Mouse (Mus musculus): Measurements from ENCODE around the gene Pnkp. TPM values are rescaled to one million over a fixed set of nuclear protein-coding genes. Genes with fewer than 3 reads are reported as not detected.
A peak's percentile ranks its signal among the peaks of the same experiment; 100 is the strongest.

Pnkp gene
- polyA plus RNA-seq, 1 experiment from 2014 or later: 26.5 TPM

DNA sequence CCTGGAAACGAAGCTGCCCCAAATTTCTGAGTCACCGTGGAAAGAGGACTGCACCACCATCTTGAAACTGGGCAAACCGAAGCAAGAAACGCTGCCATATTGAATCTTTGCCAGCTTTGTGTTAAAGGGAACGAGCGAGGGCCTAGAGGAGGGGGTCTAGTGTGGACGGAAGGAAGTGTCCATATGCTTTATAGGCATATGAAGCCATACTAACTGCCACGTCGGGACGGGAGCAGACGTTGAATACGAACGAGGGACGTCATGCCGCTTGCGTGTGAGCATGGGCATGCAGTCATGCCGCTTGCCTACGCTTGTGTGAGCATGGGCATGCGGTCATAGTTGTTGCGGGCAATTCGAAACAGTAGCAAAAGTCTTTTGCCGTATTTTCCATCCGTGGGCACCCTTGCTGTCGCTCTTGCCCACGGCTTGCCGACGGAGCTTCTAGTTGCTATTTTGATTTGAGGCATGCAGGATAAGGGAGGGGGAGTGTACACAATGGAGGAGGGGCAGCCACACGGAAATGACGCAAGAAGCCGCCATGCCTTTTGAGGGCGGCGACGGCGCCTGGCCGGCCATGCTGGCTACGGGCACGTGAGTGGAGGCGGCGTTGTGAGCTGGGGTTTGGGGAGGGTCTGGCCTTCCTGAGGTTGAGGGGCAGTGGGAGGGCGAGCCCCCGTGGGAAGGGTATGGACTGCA is 7.4 kb upstream of the Pnkp start:
- H3K4me3 ChIP-seq (replicated peaks; ENCODE audit: low read length): peak overlapping the region; percentile 74
- H3K9me3 ChIP-seq (ENCODE audit: control insufficient read depth, low read length): no peaks in the 10 kb centered on the region
- no peaks in the 10 kb centered on the region for H3K27me3 ChIP-seq (ENCODE audit: control insufficient read depth, insufficient read depth, low read length)
- WGBS: under 1% methylated on average over 41 of the region's 41 CpGs
- peaks cover 32% of the 10 kb centered on the region for H3K36me3 ChIP-seq (replicated peaks; ENCODE audit: control insufficient read depth, insufficient read depth)
- DNase-seq (ENCODE audit: low spot score) (peak; percentile 92), ATAC-seq (ENCODE audit: low FRiP score) (peak; percentile 73)
- H3K27ac ChIP-seq: peak overlapping the region; percentile 98
- H3K9ac ChIP-seq: peak overlapping the region; percentile 87
- H3K4me2 ChIP-seq (replicated peaks): peak overlapping the region; percentile 85
- H3K4me1 ChIP-seq (replicated peaks; ENCODE audit: control insufficient read depth, insufficient read depth, low read length): peaks cover 32% of the 10 kb centered on the region

DNA sequence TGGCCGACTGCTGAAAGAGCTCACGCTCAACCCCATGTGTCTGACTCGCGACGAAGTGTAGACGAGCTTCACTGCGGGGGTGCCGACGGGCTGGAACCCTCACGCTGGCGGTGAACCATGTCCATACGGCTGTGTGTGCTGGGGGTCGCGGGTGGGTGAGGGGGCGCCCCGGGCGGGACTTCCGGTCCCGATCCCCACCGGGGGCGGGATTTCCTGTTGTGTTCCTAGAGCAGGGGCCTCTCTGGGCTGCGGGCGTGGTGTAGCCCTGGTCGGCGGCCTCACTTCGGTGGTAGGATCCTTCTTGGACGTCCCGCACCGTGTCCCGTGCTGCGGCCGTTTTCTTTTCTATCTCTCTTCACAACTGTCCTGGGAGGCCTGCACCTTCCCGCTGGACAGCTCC is 6.8 kb upstream of the Pnkp start:
- H3K4me2 ChIP-seq (replicated peaks): peak overlapping the region; percentile 85

DNA sequence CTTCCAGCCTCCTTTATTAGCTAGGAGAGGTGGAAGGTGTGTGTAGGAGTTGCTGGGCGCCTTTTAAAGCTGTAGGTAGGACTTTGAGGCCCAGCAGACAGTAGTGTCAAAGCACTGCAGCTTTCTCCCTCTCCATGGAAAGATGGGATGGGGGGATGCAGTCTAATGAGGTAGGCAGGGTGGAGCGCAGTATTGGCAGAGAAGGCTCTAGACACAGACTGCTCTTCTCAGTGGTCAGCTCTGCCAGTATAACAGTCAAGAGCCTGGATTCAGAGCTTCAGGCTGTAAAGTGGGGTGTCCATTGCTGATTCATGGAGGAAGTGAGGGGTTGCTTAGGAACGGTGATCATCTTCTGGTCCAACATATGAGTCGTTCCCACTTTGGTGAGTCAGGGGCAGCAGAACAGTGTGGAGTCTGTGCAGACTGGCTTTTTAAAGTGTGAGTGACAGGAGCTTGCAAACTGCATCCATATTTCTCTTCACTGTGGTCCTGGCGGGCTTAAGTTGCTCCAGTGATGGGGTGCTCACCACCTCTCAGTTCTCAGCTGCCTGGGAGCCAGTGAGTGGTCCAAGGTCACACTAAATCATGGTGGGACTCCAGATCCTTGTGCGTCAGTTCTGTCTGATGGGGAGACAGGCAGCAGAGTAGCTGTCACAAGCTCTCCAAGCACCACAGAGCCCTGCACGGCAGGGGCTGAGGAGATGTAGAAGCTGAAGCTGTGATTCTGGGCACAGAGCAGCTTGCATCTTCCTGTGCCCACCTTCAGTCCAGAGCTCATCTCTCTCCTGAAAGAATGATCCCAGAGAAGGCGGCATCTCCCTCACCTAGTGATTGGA is 5.9 kb upstream of the Pnkp start:
- Histone ChIP-seq H3K4me3 (replicated peaks; ENCODE audit: low read length) (peak overlapping the region; percentile 74), H3K4me1 (replicated peaks; ENCODE audit: control insufficient read depth, insufficient read depth, low read length) (peaks cover 35% of the 10 kb centered on the region), H3K4me2 (replicated peaks) (peak overlapping the region; percentile 85), H3K36me3 (replicated peaks; ENCODE audit: control insufficient read depth, insufficient read depth) (peaks cover 20% of the 10 kb centered on the region), H3K27me3 (ENCODE audit: control insufficient read depth, insufficient read depth, low read length) (no peaks in the 10 kb centered on the region), H3K9me3 (ENCODE audit: control insufficient read depth, low read length) (no peaks in the 10 kb centered on the region), H3K27ac (peak overlapping the region; percentile 98; the same call in 1 of the 2 replicates), H3K9ac (peak overlapping the region; percentile 87)
- DNase-seq (ENCODE audit: low spot score) (no peak), ATAC-seq (ENCODE audit: low FRiP score) (no peak)
- 79% methylated on average over 8 of the region's 8 CpGs for WGBS

More for the DNA sequence above, 6.8 kb upstream of the Pnkp start:
- Histone ChIP-seq H3K27me3 (ENCODE audit: control insufficient read depth, insufficient read depth, low read length) (no peaks in the 10 kb centered on the region), H3K9ac (peak overlapping the region; percentile 87), H3K4me1 (replicated peaks; ENCODE audit: control insufficient read depth, insufficient read depth, low read length) (peaks cover 35% of the 10 kb centered on the region), H3K4me3 (replicated peaks; ENCODE audit: low read length) (peak overlapping the region; percentile 74), H3K9me3 (ENCODE audit: control insufficient read depth, low read length) (no peaks in the 10 kb centered on the region), H3K36me3 (replicated peaks; ENCODE audit: control insufficient read depth, insufficient read depth) (peaks cover 28% of the 10 kb centered on the region), H3K27ac (peak overlapping the region; percentile 98)
- DNase-seq (ENCODE audit: low spot score) (peak; percentile 72), ATAC-seq (ENCODE audit: low FRiP score) (peak; percentile 49)
- WGBS: under 1% methylated on average over 31 of the region's 33 CpGs

DNA sequence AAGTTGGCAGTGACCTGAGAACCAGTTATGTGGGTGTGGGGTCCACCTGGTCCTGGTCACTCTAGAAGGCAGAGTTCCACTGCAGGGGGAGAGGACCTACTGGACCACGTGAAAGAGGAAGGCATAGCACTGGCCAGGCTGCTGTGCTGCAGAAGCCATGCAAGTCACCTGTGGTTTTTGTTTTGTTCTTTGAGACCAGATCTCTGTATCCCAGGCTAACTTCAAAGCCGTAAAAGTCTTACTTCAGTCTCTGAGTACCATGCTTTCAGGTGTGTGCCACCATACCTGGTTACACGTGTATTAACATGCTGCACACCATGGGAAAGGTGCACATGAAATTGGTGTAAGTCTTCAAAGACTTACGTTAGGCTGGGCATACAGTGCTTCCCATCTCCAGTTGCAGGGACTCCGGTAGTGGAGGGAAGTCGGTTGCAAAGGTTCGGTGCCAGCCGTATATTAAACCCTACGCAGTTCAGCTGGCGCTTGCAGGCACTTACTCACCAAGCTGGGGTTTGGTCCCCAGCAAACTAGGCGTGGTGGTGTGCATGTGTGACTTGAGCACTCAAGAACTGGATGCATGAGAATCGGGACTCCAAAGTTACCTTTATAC is 5.2 kb upstream of the Pnkp start:
- peak overlapping the region; percentile 74; the same call in 1 of the 2 replicates for H3K4me3 ChIP-seq (replicated peaks; ENCODE audit: low read length)
- peak overlapping the region; percentile 85; the same call in 1 of the 2 replicates for H3K4me2 ChIP-seq (replicated peaks)
- H3K27ac ChIP-seq: no peak overlapping the region
- WGBS: 94% methylated on average over 12 of the region's 12 CpGs
- DNase-seq (ENCODE audit: low spot score) (no peak), ATAC-seq (ENCODE audit: low FRiP score) (no peak)
- peaks cover 13% of the 10 kb centered on the region for H3K36me3 ChIP-seq (replicated peaks; ENCODE audit: control insufficient read depth, insufficient read depth)
- H3K9ac ChIP-seq: 0 out of 2 replicates have a peak overlapping the region, but pooled peaks have one; percentile 87
- H3K4me1 ChIP-seq (replicated peaks; ENCODE audit: control insufficient read depth, insufficient read depth, low read length): peaks cover 40% of the 10 kb centered on the region
- no peaks in the 10 kb centered on the region for H3K27me3 ChIP-seq (ENCODE audit: control insufficient read depth, insufficient read depth, low read length)
- H3K9me3 ChIP-seq (ENCODE audit: control insufficient read depth, low read length): no peaks in the 10 kb centered on the region

DNA sequence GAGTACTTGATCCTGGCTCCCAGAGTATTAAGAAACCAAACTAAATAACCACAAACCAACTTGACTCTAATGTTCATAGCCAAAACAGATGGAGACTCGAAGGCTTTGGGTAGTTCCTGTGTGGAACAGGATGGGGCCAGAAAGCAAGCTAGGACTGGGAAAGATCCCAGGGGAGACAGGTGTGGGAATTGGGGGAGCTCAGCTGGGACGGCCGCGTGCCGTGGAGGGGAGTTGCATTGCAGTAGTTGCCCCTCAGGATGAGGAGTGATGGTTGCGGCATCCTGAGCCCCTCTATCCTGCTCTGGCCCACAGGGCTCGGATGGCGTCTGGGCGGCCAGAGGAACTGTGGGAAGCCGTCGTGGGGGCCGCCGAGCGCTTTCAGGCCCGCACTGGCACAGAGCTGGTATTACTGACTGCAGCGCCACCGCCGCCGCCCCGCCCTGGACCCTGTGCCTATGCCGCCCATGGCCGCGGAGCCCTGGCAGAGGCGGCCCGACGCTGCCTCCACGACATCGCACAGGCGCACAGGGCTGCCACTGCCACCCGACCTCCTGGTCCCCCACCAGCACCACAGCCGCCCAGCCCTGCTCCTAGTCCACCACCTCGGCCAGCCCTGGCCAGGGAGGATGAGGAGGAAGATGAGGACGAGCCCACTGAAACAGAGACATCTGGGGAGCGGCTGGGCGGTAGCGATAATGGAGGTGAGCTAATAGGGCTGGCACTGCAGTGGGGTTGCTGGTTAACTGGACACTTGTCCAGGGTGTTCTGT is 4.5 kb upstream of the Pnkp start:
- no peaks in the 10 kb centered on the region for H3K9me3 ChIP-seq (ENCODE audit: control insufficient read depth, low read length)
- H3K4me2 ChIP-seq (replicated peaks): no peak overlapping the region
- peaks cover 11% of the 10 kb centered on the region; the same call in 1 of the 2 replicates for H3K36me3 ChIP-seq (replicated peaks; ENCODE audit: control insufficient read depth, insufficient read depth)
- H3K9ac ChIP-seq: no peak overlapping the region
- no peak overlapping the region for H3K4me3 ChIP-seq (replicated peaks; ENCODE audit: low read length)
- H3K27ac ChIP-seq: no peak overlapping the region
- WGBS: 92% methylated on average over 36 of the region's 36 CpGs
- H3K27me3 ChIP-seq (ENCODE audit: control insufficient read depth, insufficient read depth, low read length): no peaks in the 10 kb centered on the region
- ATAC-seq (ENCODE audit: low FRiP score): no peak
- DNase-seq (ENCODE audit: low spot score): no peak
- H3K4me1 ChIP-seq (replicated peaks; ENCODE audit: control insufficient read depth, insufficient read depth, low read length): peaks cover 39% of the 10 kb centered on the region

DNA sequence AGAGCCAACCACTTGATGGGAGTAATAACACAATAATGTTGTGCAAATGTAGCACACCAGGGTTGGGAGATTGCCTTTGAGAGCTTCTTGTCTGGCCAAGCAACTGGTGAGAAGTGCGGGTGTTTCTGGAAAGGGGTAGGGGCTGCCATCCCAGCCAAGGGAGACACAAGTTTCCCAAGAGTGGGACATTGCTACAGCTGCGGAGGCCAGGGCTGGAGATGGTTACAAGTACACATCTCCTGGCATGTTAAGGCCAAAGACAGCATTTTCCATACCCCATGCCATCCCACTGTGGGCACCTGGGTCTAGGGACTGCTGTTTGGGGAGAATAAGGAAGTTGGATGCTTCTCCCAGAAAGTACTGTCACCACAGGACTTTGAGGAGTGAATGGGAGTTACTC is 3.9 kb upstream of the Pnkp start:
- Histone ChIP-seq H3K4me1 (replicated peaks; ENCODE audit: control insufficient read depth, insufficient read depth, low read length) (peaks cover 38% of the 10 kb centered on the region), H3K27me3 (ENCODE audit: control insufficient read depth, insufficient read depth, low read length) (no peaks in the 10 kb centered on the region), H3K4me2 (replicated peaks) (no peak overlapping the region), H3K36me3 (replicated peaks; ENCODE audit: control insufficient read depth, insufficient read depth) (peaks cover 11% of the 10 kb centered on the region; the same call in 1 of the 2 replicates), H3K9ac (no peak overlapping the region), H3K4me3 (replicated peaks; ENCODE audit: low read length) (no peak overlapping the region), H3K9me3 (ENCODE audit: control insufficient read depth, low read length) (no peaks in the 10 kb centered on the region), H3K27ac (no peak overlapping the region)
- DNase-seq (ENCODE audit: low spot score): no peak
- no peak for ATAC-seq (ENCODE audit: low FRiP score)
- WGBS: 95% methylated on average over 2 of the region's 2 CpGs

DNA sequence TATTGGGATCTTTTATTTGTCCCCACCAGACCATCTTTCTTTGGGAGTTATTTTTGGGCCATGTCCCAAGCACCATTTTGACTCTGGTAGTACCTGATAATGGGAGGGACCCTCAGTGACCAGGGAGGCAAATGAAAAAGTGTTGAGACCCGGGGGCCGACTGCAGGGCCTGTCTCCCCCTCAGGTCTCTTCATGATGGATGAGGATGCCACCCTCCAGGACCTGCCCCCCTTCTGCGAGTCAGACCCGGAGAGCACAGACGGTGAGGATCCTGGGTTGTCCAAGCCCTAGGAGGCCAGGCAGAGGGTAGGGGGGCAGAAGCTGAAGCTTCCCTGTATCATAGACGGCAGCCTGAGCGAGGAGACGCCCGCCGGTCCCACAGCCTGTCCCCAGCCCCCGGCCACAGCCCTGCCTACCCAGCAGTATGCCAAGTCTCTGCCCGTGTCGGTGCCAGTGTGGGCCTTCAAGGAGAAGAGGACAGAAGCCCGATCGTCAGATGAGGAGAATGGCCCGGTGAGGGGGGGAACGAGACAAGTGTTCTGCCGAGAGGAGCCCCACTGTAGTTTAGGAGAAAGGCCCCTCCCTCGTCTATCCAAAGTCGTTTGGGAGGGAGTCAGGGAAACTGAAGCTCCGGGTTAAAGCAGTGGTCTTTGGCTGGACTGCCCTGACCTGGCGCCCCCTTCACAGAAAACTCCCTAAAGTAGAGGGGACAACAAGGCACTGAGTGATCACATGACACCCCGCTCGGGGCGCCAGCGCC is 3.2 kb upstream of the Pnkp start:
- Histone ChIP-seq H3K4me3 (replicated peaks; ENCODE audit: low read length) (peak overlapping the region; percentile 38), H3K9me3 (ENCODE audit: control insufficient read depth, low read length) (no peaks in the 10 kb centered on the region), H3K9ac (peak overlapping the region; percentile 63), H3K4me2 (replicated peaks) (peak overlapping the region; percentile 69), H3K4me1 (replicated peaks; ENCODE audit: control insufficient read depth, insufficient read depth, low read length) (peaks cover 43% of the 10 kb centered on the region), H3K27me3 (ENCODE audit: control insufficient read depth, insufficient read depth, low read length) (no peaks in the 10 kb centered on the region), H3K27ac (peak overlapping the region; percentile 90), H3K36me3 (replicated peaks; ENCODE audit: control insufficient read depth, insufficient read depth) (peaks cover 11% of the 10 kb centered on the region; the same call in 1 of the 2 replicates)
- 32% methylated on average over 26 of the region's 26 CpGs for WGBS
- no peak for ATAC-seq (ENCODE audit: low FRiP score)
- DNase-seq (ENCODE audit: low spot score): no peak

DNA sequence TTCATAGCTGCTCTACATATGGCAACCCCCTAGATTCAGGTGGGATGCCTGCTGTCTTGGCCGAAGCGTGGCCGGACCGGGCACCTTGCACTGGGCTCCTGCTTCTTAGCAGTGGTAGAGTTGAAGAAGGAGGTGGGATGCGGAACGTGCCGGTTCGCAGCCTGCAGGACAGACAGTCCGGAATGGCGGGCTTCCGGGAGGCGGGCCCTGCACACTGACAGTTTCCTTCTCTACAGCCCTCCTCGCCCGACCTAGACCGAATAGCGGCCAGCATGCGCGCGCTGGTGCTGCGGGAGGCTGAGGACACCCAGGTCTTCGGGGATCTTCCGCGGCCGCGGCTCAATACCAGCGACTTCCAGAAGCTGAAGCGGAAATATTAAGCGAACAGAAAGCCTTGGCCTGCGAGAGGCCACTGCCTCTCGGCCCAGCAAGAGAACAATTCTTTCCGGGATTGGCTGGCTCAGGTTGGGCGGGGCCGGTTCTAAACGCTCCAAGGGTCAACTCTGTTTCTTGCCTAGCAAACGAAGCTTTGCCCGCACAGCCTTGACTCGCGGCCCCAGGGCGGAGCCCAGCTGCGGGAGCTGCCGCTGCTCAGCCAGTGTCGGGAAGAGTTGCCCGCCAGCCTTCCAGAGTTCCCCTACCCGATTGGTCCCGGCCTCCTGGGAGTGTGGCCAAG is 2.4 kb upstream of the Pnkp start:
- 2% methylated on average over 45 of the region's 45 CpGs for WGBS
- H3K4me2 ChIP-seq (replicated peaks): peak overlapping the region; percentile 69
- peaks cover 43% of the 10 kb centered on the region for H3K4me1 ChIP-seq (replicated peaks; ENCODE audit: control insufficient read depth, insufficient read depth, low read length)
- H3K4me3 ChIP-seq (replicated peaks; ENCODE audit: low read length): peak overlapping the region; percentile 38
- H3K36me3 ChIP-seq (replicated peaks; ENCODE audit: control insufficient read depth, insufficient read depth): peaks cover 11% of the 10 kb centered on the region; the same call in 1 of the 2 replicates
- peak; percentile 67 for DNase-seq (ENCODE audit: low spot score)
- H3K9ac ChIP-seq: peak overlapping the region; percentile 63
- H3K27me3 ChIP-seq (ENCODE audit: control insufficient read depth, insufficient read depth, low read length): no peaks in the 10 kb centered on the region
- ATAC-seq (ENCODE audit: low FRiP score): peak; percentile 12; the same call in 1 of the 2 replicates
- H3K9me3 ChIP-seq (ENCODE audit: control insufficient read depth, low read length): no peaks in the 10 kb centered on the region
- H3K27ac ChIP-seq: peak overlapping the region; percentile 90

Measured in hindbrain, embryonic 14.5 days (tissue).